ENCODE assay signal across 17 mouse cellular contexts in genomic region chr16:57130752-57131400, GRCm38 (mm10). TPM values are rescaled to one million over a fixed set of nuclear protein-coding genes. Genes with fewer than 3 reads are reported as not detected.
DNase-seq lines count a peak whose midpoint lies in the region; ATAC-seq and TF ChIP-seq lines count a peak whose summit lies in the region.
"Had no signal": no experiment of that assay in that cellular context is flagged by ENCODE, and none has a peak within 500 bp of the region (broad histone marks: within the 10 kb centered on the region; RNA-seq: fewer than 3 reads in every experiment).

No protein-coding gene starts in this region.

- no peak overlapping the region for H3K27ac ChIP-seq in layer of hippocampus, adult 2 months
- H3K27ac ChIP-seq in left cerebral cortex, adult 2 months, result no peak overlapping the region
- H3K27ac ChIP-seq: forebrain, embryonic 12.5 days; hindbrain, embryonic 10.5 days; limb, embryonic 12.5 days had no signal

- peak; percentile 83 for ATAC-seq in granulocyte monocyte progenitor cell, adult 5-6 weeks (replicated peaks; ENCODE audit: poor library complexity, severe bottlenecking)
- peak; percentile 74 for ATAC-seq in megakaryocyte progenitor cell, adult 5-6 weeks (replicated peaks; ENCODE audit: poor library complexity)
- no peak for ATAC-seq in frontal cortex, adult (ENCODE audit: low TSS enrichment)
- ATAC-seq: midbrain, embryonic 16.5 days; Patski had no signal

- DNase-seq in urinary bladder, postnatal 14 days (ENCODE audit: low spot score), result peak; percentile 16
- no peak for DNase-seq in urinary bladder, postnatal 25 days (ENCODE audit: low spot score)
- no peak for DNase-seq in layer of hippocampus, adult 2 months (ENCODE audit: low spot score in 2 of 2)
- DNase-seq in left cerebral cortex, adult 2 months (ENCODE audit: extremely low spot score in 1 of 2, low spot score in 2 of 2), result no peak
- DNase-seq: cerebellum, adult 18-20 months; lung, adult 18-20 months; lung, postnatal 4 days; thymus, adult 18-20 months had no signal

- no peak for TF ChIP-seq CTCF in layer of hippocampus, adult 2 months (conservative IDR thresholded peaks at IDR 0.05)
- TF ChIP-seq CTCF in left cerebral cortex, adult 2 months (IDR thresholded peaks at IDR 0.05), result no peak

- intact Hi-C loops in left cerebral cortex, adult 2 months (cut with DNase I), result no loop called here

- no peak overlapping the region for H3K4me3 ChIP-seq in layer of hippocampus, adult 2 months
- H3K4me3 ChIP-seq in left cerebral cortex, adult 2 months, result no peak overlapping the region
- H3K4me3 ChIP-seq: forebrain, embryonic 12.5 days; hindbrain, embryonic 10.5 days; limb, embryonic 12.5 days had no signal

RNA-seq across cellular contexts. Expression of gene Tomm70a, which starts 9.4 kb away (rescaled TPM):
- 61.1 and 70.8 TPM in 2 replicates for total RNA-seq in granulocyte monocyte progenitor cell, adult 5-6 weeks (2014; fragmentation: Nextera tagmentation)
- 75.0 and 81.3 TPM in 2 replicates for total RNA-seq in granulocyte monocyte progenitor cell, adult 5-6 weeks (2017)
- total RNA-seq in megakaryocyte progenitor cell, adult 5-6 weeks (2015), result 92.0 and 95.9 TPM in 2 replicates
- total RNA-seq in megakaryocyte progenitor cell, adult 5-6 weeks (2017), result 68.3 and 73.8 TPM in 2 replicates
- total RNA-seq in layer of hippocampus, adult 2 months (2021), result 10 to 100 TPM; 93.9 to 98.1 TPM
- total RNA-seq in left cerebral cortex, adult 2 months (2021), result 10 to 100 TPM; 96.3 to 96.9 TPM

RNA-seq across cellular contexts. Expression of gene Nit2, which starts 36.3 kb away (rescaled TPM):
- 39.6 and 50.4 TPM in 2 replicates for total RNA-seq in granulocyte monocyte progenitor cell, adult 5-6 weeks (2014; fragmentation: Nextera tagmentation)
- 38.6 and 40.5 TPM in 2 replicates for total RNA-seq in granulocyte monocyte progenitor cell, adult 5-6 weeks (2017)
- 35.2 and 40.7 TPM in 2 replicates for total RNA-seq in megakaryocyte progenitor cell, adult 5-6 weeks (2015)
- 30.9 and 38.1 TPM in 2 replicates for total RNA-seq in megakaryocyte progenitor cell, adult 5-6 weeks (2017)
- total RNA-seq in layer of hippocampus, adult 2 months (2021), result 10 to 100 TPM; 14.1 to 16.8 TPM
- total RNA-seq in left cerebral cortex, adult 2 months (2021), result 10 to 100 TPM; 13.6 to 14.5 TPM

RNA-seq across cellular contexts. Expression of gene Tmem45a2, which starts 59.7 kb away (rescaled TPM):
- not detected in 2 replicates for total RNA-seq in granulocyte monocyte progenitor cell, adult 5-6 weeks (2014; fragmentation: Nextera tagmentation)
- not detected in 2 replicates for total RNA-seq in granulocyte monocyte progenitor cell, adult 5-6 weeks (2017)
- total RNA-seq in megakaryocyte progenitor cell, adult 5-6 weeks (2015), result 0.07 TPM in 2 replicates
- total RNA-seq in megakaryocyte progenitor cell, adult 5-6 weeks (2017), result not detected in 2 replicates
- total RNA-seq in layer of hippocampus, adult 2 months (2021), result not detected
- not detected for total RNA-seq in left cerebral cortex, adult 2 months (2021)
- total RNA-seq: layer of hippocampus, postnatal 25 days had no signal
